In the genomic region with DNA sequence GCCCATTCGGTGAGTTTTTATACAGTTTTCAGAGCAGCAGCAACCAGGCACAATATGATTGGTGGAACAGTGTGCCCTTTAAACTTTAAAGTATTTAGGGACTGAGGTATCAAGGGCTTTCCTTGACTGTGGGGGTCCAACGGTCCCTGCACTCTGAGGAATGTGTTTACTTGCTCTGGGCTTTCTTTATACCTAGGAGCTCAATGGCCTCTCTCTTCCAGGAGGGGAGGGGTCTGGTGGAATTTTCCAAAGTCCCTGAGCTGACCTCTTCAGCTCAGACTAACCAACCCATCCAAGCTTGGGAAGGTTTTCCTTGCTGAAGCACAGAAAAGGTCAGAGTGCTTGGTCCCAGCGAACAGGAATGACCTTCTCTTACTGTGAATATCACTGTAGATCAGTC, we compare ENCODE assay signal across 10 mouse cellular contexts. TPM values are rescaled to one million over a fixed set of nuclear protein-coding genes. Genes with fewer than 3 reads are reported as not detected.
DNase-seq lines count a peak whose midpoint lies in the region; ATAC-seq and TF ChIP-seq lines count a peak whose summit lies in the region.
"Had no signal": no experiment of that assay in that cellular context is flagged by ENCODE, and none has a peak within 500 bp of the region (broad histone marks: within the 10 kb centered on the region; RNA-seq: fewer than 3 reads in every experiment).

No protein-coding gene starts in this region.

- H3K27me3 ChIP-seq in limb, embryonic 14.5 days (ENCODE audit: control insufficient read depth, insufficient read depth, low read length): no peaks in the 10 kb centered on the region

- H3K4me1 ChIP-seq in limb, embryonic 14.5 days (ENCODE audit: control insufficient read depth, insufficient read depth, low read length): peaks cover 26% of the 10 kb centered on the region

- intact Hi-C loops in gastrocnemius, postnatal 14 days (cut with DNase I; ENCODE audit: low total_unique reads): no loop called here

- no peak overlapping the region for H3K4me2 ChIP-seq in limb, embryonic 14.5 days (replicated peaks; ENCODE audit: low read depth, low read length, severe bottlenecking)

- H3K9me3 ChIP-seq in limb, embryonic 14.5 days (ENCODE audit: control insufficient read depth, low read length): no peaks in the 10 kb centered on the region
- H3K9me3 ChIP-seq: G1E had no signal

- H3K9ac ChIP-seq in limb, embryonic 14.5 days (ENCODE audit: low read depth, low read length, severe bottlenecking): no peak overlapping the region
- H3K9ac ChIP-seq: liver, postnatal 0 days had no signal

- TF ChIP-seq POLR2A in limb, embryonic 14.5 days (IDR thresholded peaks at IDR 0.05; ENCODE audit: borderline replicate concordance, extremely low read depth, insufficient read depth, insufficient read length): no peak

- peak; percentile 21 for DNase-seq in kidney, adult 11 months
- DNase-seq in kidney, postnatal 36 days: no peak
- DNase-seq in embryo, embryonic 10.5 days (ENCODE audit: low spot score): peak; percentile 53
- peak; percentile 48 for DNase-seq in forelimb bud, embryonic 11.5 days (ENCODE audit: low read depth, low spot score)
- no peak for DNase-seq in limb, embryonic 14.5 days (ENCODE audit: low spot score)
- no peak for DNase-seq in gastrocnemius, postnatal 14 days
- no peak for DNase-seq in layer of hippocampus, adult 18-20 months (ENCODE audit: low spot score in 2 of 2)
- DNase-seq: gastrocnemius, postnatal 10 days; liver, postnatal 0 days had no signal

- no peak overlapping the region for H3K4me3 ChIP-seq in limb, embryonic 14.5 days (replicated peaks; ENCODE audit: low read length)

- H3K27ac ChIP-seq in limb, embryonic 14.5 days (replicated peaks; ENCODE audit: low read depth, low read length): peak overlapping the region; percentile 65; the same call in 1 of the 2 replicates

- 7% methylated on average over 3 of the region's 3 CpGs for WGBS in limb, embryonic 14.5 days

- H3K36me3 ChIP-seq in limb, embryonic 14.5 days (ENCODE audit: control insufficient read depth, insufficient read depth, low read length): no peaks in the 10 kb centered on the region
- H3K36me3 ChIP-seq: G1E had no signal

- ATAC-seq in limb, embryonic 14.5 days (ENCODE audit: low FRiP score, low read depth): peak; percentile 34; the same call in 1 of the 2 replicates
- ATAC-seq: liver, postnatal 0 days had no signal

RNA-seq across cellular contexts. Expression of a gene that starts 30.8 kb away (rescaled TPM):
- 46.3 and 51.4 TPM in 2 replicates for polyA plus RNA-seq in limb, embryonic 14.5 days (2012; rRNA removed)
- polyA plus RNA-seq in limb, embryonic 14.5 days (2014; fragmentation: Nextera tagmentation; extraction: Ambion mirVana): 93.7 and 104 TPM in 2 replicates
- total RNA-seq in gastrocnemius, postnatal 14 days (2021): 10 to 100 TPM; 32.5 to 34.2 TPM
- total RNA-seq in layer of hippocampus, adult 18-20 months (2021): 10 to 100 TPM; 56.4 to 57.8 TPM

Comparison
In these comparisons a context has a peak if more than half of its experiments do, and no peak if none do; other contexts are left out.
1. DNase-seq: peak in kidney, adult 11 months (single experiment), embryo, embryonic 10.5 days (single experiment) and forelimb bud, embryonic 11.5 days (single experiment); none in kidney, postnatal 36 days (0 of 2), limb, embryonic 14.5 days (single experiment), gastrocnemius, postnatal 14 days (single experiment) and layer of hippocampus, adult 18-20 months (0 of 2).